Mouse (Mus musculus): Measurements from ENCODE around the gene Atf5. TPM values are rescaled to one million over a fixed set of nuclear protein-coding genes. Genes with fewer than 3 reads are reported as not detected.
A peak's percentile ranks its signal among the peaks of the same experiment; 100 is the strongest.

The Atf5 gene
- polyA plus RNA-seq, 2 experiments: 3.7 to 47.9 TPM

DNA sequence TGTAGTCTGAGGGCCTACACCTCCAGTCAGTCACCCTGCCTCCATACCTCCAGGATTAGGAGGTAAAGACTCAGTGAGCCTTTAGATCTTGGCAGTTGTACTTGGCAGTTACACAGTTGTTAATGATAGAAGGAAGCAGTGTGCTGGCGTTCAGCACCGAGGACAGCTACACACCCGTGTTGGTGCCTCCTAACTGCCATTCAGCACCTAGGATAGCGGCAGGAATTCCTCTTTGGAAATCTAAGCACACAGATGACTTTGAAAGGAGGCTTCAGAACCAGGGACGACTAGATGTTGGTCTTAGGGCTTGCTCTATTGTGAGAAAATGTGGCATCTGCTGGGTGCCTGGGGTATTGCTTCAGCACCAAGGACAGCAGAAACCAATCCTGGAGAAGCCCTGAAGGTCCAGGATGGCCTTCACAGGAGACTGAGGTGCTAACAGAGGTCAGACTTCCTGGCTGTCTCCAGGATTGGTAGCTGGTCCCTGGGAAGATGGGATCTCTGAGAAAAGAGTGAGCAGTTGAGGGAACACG, 46.3 kb downstream of the Atf5 start:
- ATAC-seq (ENCODE audit: low FRiP score, low read depth): no peak
- Histone ChIP-seq H3K27ac (replicated peaks; ENCODE audit: low read depth, low read length) (no peak overlapping the region), H3K4me1 (ENCODE audit: control insufficient read depth, insufficient read depth, low read length) (no peaks in the 10 kb centered on the region), H3K4me3 (replicated peaks; ENCODE audit: low read length) (no peak overlapping the region), H3K27me3 (ENCODE audit: control insufficient read depth, insufficient read depth, low read length) (no peaks in the 10 kb centered on the region), H3K36me3 (ENCODE audit: control insufficient read depth, insufficient read depth, low read length) (peaks cover 78% of the 10 kb centered on the region), H3K9ac (ENCODE audit: low read depth, low read length, severe bottlenecking) (no peak overlapping the region), H3K9me3 (ENCODE audit: control insufficient read depth, low read length) (no peaks in the 10 kb centered on the region), H3K4me2 (replicated peaks; ENCODE audit: low read depth, low read length, severe bottlenecking) (no peak overlapping the region)
- peak; percentile 94 for DNase-seq (ENCODE audit: low spot score)
- TF ChIP-seq POLR2A (IDR thresholded peaks at IDR 0.05; ENCODE audit: borderline replicate concordance, extremely low read depth, insufficient read depth, insufficient read length): no peak
- WGBS: 13% methylated on average over 6 of the region's 6 CpGs

DNA sequence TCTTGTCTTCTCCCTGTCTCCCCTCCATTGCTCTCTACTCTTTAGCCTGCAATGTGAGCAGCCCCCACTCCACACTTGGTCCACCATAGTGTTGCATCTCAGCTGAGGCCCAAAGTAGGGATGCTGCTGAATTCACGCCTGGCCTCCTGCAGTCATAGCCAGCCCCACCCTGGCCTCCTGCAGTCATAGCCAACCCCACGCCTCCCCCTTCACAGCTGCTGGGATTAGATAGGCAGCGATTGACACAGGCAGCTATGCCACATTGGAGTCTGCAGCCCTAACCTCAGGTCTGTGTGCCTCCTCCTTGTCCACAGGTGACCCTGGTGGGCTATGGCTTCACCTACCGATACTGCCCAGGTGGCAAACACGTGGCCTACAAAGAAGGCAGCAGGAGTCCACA, 48.3 kb downstream of the Atf5 start:
- Histone ChIP-seq H3K9me3 (ENCODE audit: control insufficient read depth, low read length) (no peaks in the 10 kb centered on the region), H3K4me3 (replicated peaks; ENCODE audit: low read length) (no peak overlapping the region), H3K4me1 (ENCODE audit: control insufficient read depth, insufficient read depth, low read length) (no peaks in the 10 kb centered on the region), H3K9ac (ENCODE audit: low read depth, low read length, severe bottlenecking) (no peak overlapping the region), H3K4me2 (replicated peaks; ENCODE audit: low read depth, low read length, severe bottlenecking) (no peak overlapping the region), H3K27ac (replicated peaks; ENCODE audit: low read depth, low read length) (no peak overlapping the region), H3K27me3 (ENCODE audit: control insufficient read depth, insufficient read depth, low read length) (no peaks in the 10 kb centered on the region), H3K36me3 (ENCODE audit: control insufficient read depth, insufficient read depth, low read length) (peaks cover 85% of the 10 kb centered on the region)
- DNase-seq (ENCODE audit: low spot score) (no peak), ATAC-seq (ENCODE audit: low FRiP score, low read depth) (no peak)
- WGBS: 90% methylated on average over 5 of the region's 5 CpGs
- no peak for TF ChIP-seq POLR2A (IDR thresholded peaks at IDR 0.05; ENCODE audit: borderline replicate concordance, extremely low read depth, insufficient read depth, insufficient read length)

MicroRNAs encoded within 50 kb of the gene (microRNA counts, 519-probe panel; counts per million panel counts)
- not detected for microRNA mmu-miR-707

Small RNA genes lying within 50 kb of the gene (microRNA-seq; reads per million reads assigned to microRNA genes)
- gene Mir707: not detected

Other genes with a start within 250 kb of the Atf5 start
- 1.4 and 1.5 TPM in 2 replicates for gene Napsa, start 244.3 kb downstream of the Atf5 start, polyA plus RNA-seq (2012; rRNA removed)
- gene Napsa, start 244.3 kb downstream of the Atf5 start, polyA plus RNA-seq (2014; fragmentation: Nextera tagmentation; extraction: Ambion mirVana): 2.2 and 2.3 TPM in 2 replicates
- gene Kcnc3, start 226.0 kb downstream of the Atf5 start, polyA plus RNA-seq (2012; rRNA removed): 2.7 and 3.8 TPM in 2 replicates
- 0.23 and 0.29 TPM in 2 replicates for gene Kcnc3, start 226.0 kb downstream of the Atf5 start, polyA plus RNA-seq (2014; fragmentation: Nextera tagmentation; extraction: Ambion mirVana)
- gene Myh14, start 145.8 kb downstream of the Atf5 start, polyA plus RNA-seq (2012; rRNA removed): 1.7 and 2.5 TPM in 2 replicates
- 3.7 and 4.8 TPM in 2 replicates for gene Myh14, start 145.8 kb downstream of the Atf5 start, polyA plus RNA-seq (2014; fragmentation: Nextera tagmentation; extraction: Ambion mirVana)
- gene Izumo2, start 107.9 kb downstream of the Atf5 start, polyA plus RNA-seq (2012; rRNA removed): not detected in 2 replicates
- not detected in 2 replicates for gene Izumo2, start 107.9 kb downstream of the Atf5 start, polyA plus RNA-seq (2014; fragmentation: Nextera tagmentation; extraction: Ambion mirVana)
- gene Vrk3, start 68.2 kb downstream of the Atf5 start, polyA plus RNA-seq (2012; rRNA removed): 39.9 and 44.6 TPM in 2 replicates
- gene Vrk3, start 68.2 kb downstream of the Atf5 start, polyA plus RNA-seq (2014; fragmentation: Nextera tagmentation; extraction: Ambion mirVana): 28.8 and 30.9 TPM in 2 replicates
- gene Zfp473, start 65.6 kb downstream of the Atf5 start, polyA plus RNA-seq (2012; rRNA removed): 1.1 and 1.6 TPM in 2 replicates
- 1.4 and 1.7 TPM in 2 replicates for gene Zfp473, start 65.6 kb downstream of the Atf5 start, polyA plus RNA-seq (2014; fragmentation: Nextera tagmentation; extraction: Ambion mirVana)
- 92.5 and 133 TPM in 2 replicates for gene Nup62, start 570 bp downstream of the Atf5 start, polyA plus RNA-seq (2012; rRNA removed)
- gene Nup62, start 570 bp downstream of the Atf5 start, polyA plus RNA-seq (2014; fragmentation: Nextera tagmentation; extraction: Ambion mirVana): 53.0 and 53.9 TPM in 2 replicates
- gene Il4i1, start 271 bp downstream of the Atf5 start, polyA plus RNA-seq (2012; rRNA removed): 0.87 and 1.0 TPM in 2 replicates
- 1.6 and 2.5 TPM in 2 replicates for gene Il4i1, start 271 bp downstream of the Atf5 start, polyA plus RNA-seq (2014; fragmentation: Nextera tagmentation; extraction: Ambion mirVana)
- 179 and 270 TPM in 2 replicates for gene Akt1s1, start 32.3 kb upstream of the Atf5 start, polyA plus RNA-seq (2012; rRNA removed)
- 66.1 and 70.5 TPM in 2 replicates for gene Akt1s1, start 32.3 kb upstream of the Atf5 start, polyA plus RNA-seq (2014; fragmentation: Nextera tagmentation; extraction: Ambion mirVana)
- 86.0 and 103 TPM in 2 replicates for gene Tbc1d17, start 32.4 kb upstream of the Atf5 start, polyA plus RNA-seq (2012; rRNA removed)
- gene Tbc1d17, start 32.4 kb upstream of the Atf5 start, polyA plus RNA-seq (2014; fragmentation: Nextera tagmentation; extraction: Ambion mirVana): 76.0 and 81.7 TPM in 2 replicates
- gene Pnkp, start 40.5 kb upstream of the Atf5 start, polyA plus RNA-seq (2012; rRNA removed): 28.7 and 32.0 TPM in 2 replicates
- gene Pnkp, start 40.5 kb upstream of the Atf5 start, polyA plus RNA-seq (2014; fragmentation: Nextera tagmentation; extraction: Ambion mirVana): 23.8 and 26.6 TPM in 2 replicates
- gene Ptov1, start 53.1 kb upstream of the Atf5 start, polyA plus RNA-seq (2012; rRNA removed): 751 and 1,065 TPM in 2 replicates
- 471 and 513 TPM in 2 replicates for gene Ptov1, start 53.1 kb upstream of the Atf5 start, polyA plus RNA-seq (2014; fragmentation: Nextera tagmentation; extraction: Ambion mirVana)
- 142 and 181 TPM in 2 replicates for gene Med25, start 76.1 kb upstream of the Atf5 start, polyA plus RNA-seq (2012; rRNA removed)
- 69.1 and 73.5 TPM in 2 replicates for gene Med25, start 76.1 kb upstream of the Atf5 start, polyA plus RNA-seq (2014; fragmentation: Nextera tagmentation; extraction: Ambion mirVana)
- gene Fuz, start 79.4 kb upstream of the Atf5 start, polyA plus RNA-seq (2012; rRNA removed): 48.7 and 72.6 TPM in 2 replicates
- gene Fuz, start 79.4 kb upstream of the Atf5 start, polyA plus RNA-seq (2014; fragmentation: Nextera tagmentation; extraction: Ambion mirVana): 21.7 and 25.0 TPM in 2 replicates
- gene Ap2a1, start 112.8 kb upstream of the Atf5 start, polyA plus RNA-seq (2012; rRNA removed): 113 and 141 TPM in 2 replicates
- gene Ap2a1, start 112.8 kb upstream of the Atf5 start, polyA plus RNA-seq (2014; fragmentation: Nextera tagmentation; extraction: Ambion mirVana): 72.2 and 75.7 TPM in 2 replicates
- 0.05 TPM in 1 of 2 replicates, not detected in the other for gene Tsks, start 126.5 kb upstream of the Atf5 start, polyA plus RNA-seq (2012; rRNA removed)
- gene Tsks, start 126.5 kb upstream of the Atf5 start, polyA plus RNA-seq (2014; fragmentation: Nextera tagmentation; extraction: Ambion mirVana): 0.14 TPM in 1 of 2 replicates, not detected in the other
- gene Cpt1c, start 158.2 kb upstream of the Atf5 start, polyA plus RNA-seq (2012; rRNA removed): 78.9 and 115 TPM in 2 replicates
- gene Cpt1c, start 158.2 kb upstream of the Atf5 start, polyA plus RNA-seq (2014; fragmentation: Nextera tagmentation; extraction: Ambion mirVana): 26.3 and 33.6 TPM in 2 replicates
- 607 and 720 TPM in 2 replicates for gene Prmt1, start 169.9 kb upstream of the Atf5 start, polyA plus RNA-seq (2012; rRNA removed)
- gene Prmt1, start 169.9 kb upstream of the Atf5 start, polyA plus RNA-seq (2014; fragmentation: Nextera tagmentation; extraction: Ambion mirVana): 166 and 187 TPM in 2 replicates
- gene Irf3, start 181.0 kb upstream of the Atf5 start, polyA plus RNA-seq (2012; rRNA removed): 142 and 168 TPM in 2 replicates
- 92.5 and 92.7 TPM in 2 replicates for gene Irf3, start 181.0 kb upstream of the Atf5 start, polyA plus RNA-seq (2014; fragmentation: Nextera tagmentation; extraction: Ambion mirVana)
- gene Bcl2l12, start 182.1 kb upstream of the Atf5 start, polyA plus RNA-seq (2012; rRNA removed): 81.3 and 104 TPM in 2 replicates
- 54.9 and 62.9 TPM in 2 replicates for gene Bcl2l12, start 182.1 kb upstream of the Atf5 start, polyA plus RNA-seq (2014; fragmentation: Nextera tagmentation; extraction: Ambion mirVana)
- 114 and 135 TPM in 2 replicates for gene Scaf1, start 199.7 kb upstream of the Atf5 start, polyA plus RNA-seq (2012; rRNA removed)
- gene Scaf1, start 199.7 kb upstream of the Atf5 start, polyA plus RNA-seq (2014; fragmentation: Nextera tagmentation; extraction: Ambion mirVana): 50.7 and 58.3 TPM in 2 replicates
- gene Rras, start 201.3 kb upstream of the Atf5 start, polyA plus RNA-seq (2012; rRNA removed): 53.8 and 60.9 TPM in 2 replicates
- 42.8 and 43.7 TPM in 2 replicates for gene Rras, start 201.3 kb upstream of the Atf5 start, polyA plus RNA-seq (2014; fragmentation: Nextera tagmentation; extraction: Ambion mirVana)
- gene Prr12, start 236.2 kb upstream of the Atf5 start, polyA plus RNA-seq (2012; rRNA removed): 25.2 and 26.8 TPM in 2 replicates
- gene Prr12, start 236.2 kb upstream of the Atf5 start, polyA plus RNA-seq (2014; fragmentation: Nextera tagmentation; extraction: Ambion mirVana): 16.0 and 19.6 TPM in 2 replicates
- gene Nosip, start 245.8 kb upstream of the Atf5 start, polyA plus RNA-seq (2012; rRNA removed): 82.7 and 86.8 TPM in 2 replicates
- 68.1 and 69.6 TPM in 2 replicates for gene Nosip, start 245.8 kb upstream of the Atf5 start, polyA plus RNA-seq (2014; fragmentation: Nextera tagmentation; extraction: Ambion mirVana)
- 50.4 and 54.1 TPM in 2 replicates for gene Prrg2, start 246.0 kb upstream of the Atf5 start, polyA plus RNA-seq (2012; rRNA removed)
- gene Prrg2, start 246.0 kb upstream of the Atf5 start, polyA plus RNA-seq (2014; fragmentation: Nextera tagmentation; extraction: Ambion mirVana): 18.6 and 21.4 TPM in 2 replicates

Measured in limb, embryonic 14.5 days (tissue).